Mouse (Mus musculus) megakaryocyte, embryonic 14.5 days (primary cell): ENCODE results near the gene Trim7. TPM values are rescaled to one million over a fixed set of nuclear protein-coding genes. Genes with fewer than 3 reads are reported as not detected.
"Not testable (repeated sequence)": the region's sequence is repeated elsewhere in the genome, so short reads cannot be mapped to it uniquely, and the experiment has no call there.

ENCODE experiments used
- H3K27me3 ChIP-seq: replicated peaks from 2 replicates; pipeline ENCODE3; 2012; ENCODE audit warnings: inconsistent platforms
- H3K36me3 ChIP-seq: replicated peaks from 2 replicates; pipeline ENCODE3; 2012; ENCODE audit warnings: low read length, inconsistent platforms, mixed read lengths
- H3K4me1 ChIP-seq: 2 replicates; pipeline ENCODE4 v1.6.1; 2012; ENCODE audit warnings: inconsistent platforms
- H3K4me3 ChIP-seq: replicated peaks from 2 replicates; pipeline ENCODE3; 2012; ENCODE audit warnings: moderate library complexity, mild to moderate bottlenecking, inconsistent platforms
- H3K9me3 ChIP-seq: 2 replicates; pipeline ENCODE4 v1.6.1; 2012; ENCODE audit warnings: inconsistent platforms
- FLI1 ChIP-seq: IDR thresholded peaks from 2 replicates; pipeline ENCODE4 v1.6.1; 2012; ENCODE audit warnings: low read length, inconsistent platforms, mixed read lengths
- GATA1 ChIP-seq: IDR thresholded peaks from 3 replicates; pipeline ENCODE4 v1.6.1; 2012; ENCODE audit warnings: mixed read lengths, low read length, inconsistent platforms, borderline replicate concordance
- polyA plus RNA-seq: library from polyadenylated mRNA; stranded (reverse); fragments of >175 nt; gene quantifications from 2 replicates; pipeline ENCODE4 v1.2.3, GENCODE M21; 2012; ENCODE audit warnings: low replicate concordance; ENCODE audit not compliant: insufficient read depth

Trim7 gene
- polyA plus RNA-seq, 1 experiment: 1.6 TPM

DNA sequence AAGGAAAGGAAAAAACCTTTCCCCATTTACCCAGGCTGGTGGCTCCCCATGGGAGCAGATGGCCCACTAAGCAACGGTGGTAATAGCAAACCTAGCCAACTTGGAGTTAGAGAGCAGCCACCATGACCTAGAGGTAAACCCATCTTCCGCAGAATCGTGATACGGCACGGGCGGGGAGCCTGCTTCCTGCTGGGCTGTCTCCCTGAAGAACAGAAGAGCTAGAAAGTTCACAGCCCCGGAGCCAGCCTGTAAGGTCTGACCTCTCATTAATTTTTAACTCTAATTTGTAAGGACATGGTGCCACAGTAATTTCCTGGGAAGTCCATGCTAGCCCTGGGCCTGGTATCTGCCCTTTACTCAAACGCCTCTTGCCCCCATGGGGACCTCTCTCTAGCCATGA, 35.0 kb upstream of the Trim7 start:
- TF ChIP-seq FLI1 (no peak), GATA1 (no peak)
- Histone ChIP-seq H3K36me3 (peaks cover 11% of the 10 kb centered on the region), H3K27me3 (no peaks in the 10 kb centered on the region), H3K9me3 (no peaks in the 10 kb centered on the region), H3K4me3 (no peak overlapping the region), H3K4me1 (peaks cover 45% of the 10 kb centered on the region)

DNA sequence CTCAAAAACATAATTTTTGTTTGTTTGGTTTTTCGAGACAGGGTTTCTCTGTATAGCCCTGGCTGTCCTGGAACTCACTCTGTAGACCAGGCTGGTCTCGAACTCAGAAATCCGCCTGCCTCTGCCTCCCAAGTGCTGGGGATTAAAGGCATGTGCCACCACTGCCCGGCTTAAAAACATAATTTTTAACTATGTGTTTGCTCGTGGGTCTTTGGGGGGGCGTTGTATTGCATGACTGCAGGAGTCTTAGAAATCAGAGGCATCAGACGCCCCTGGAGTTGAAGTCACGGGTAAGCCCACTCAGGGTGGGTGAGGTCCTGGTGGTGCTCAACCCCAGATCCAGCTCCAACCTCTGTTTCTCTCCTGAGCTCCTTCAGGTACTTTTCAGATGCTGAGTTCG, 34.0 kb upstream of the Trim7 start:
- H3K4me3 ChIP-seq, H3K9me3 ChIP-seq, H3K27me3 ChIP-seq: not testable (repeated sequence)
- Histone ChIP-seq H3K36me3 (peaks cover 11% of the 10 kb centered on the region), H3K4me1 (peaks cover 53% of the 10 kb centered on the region)

DNA sequence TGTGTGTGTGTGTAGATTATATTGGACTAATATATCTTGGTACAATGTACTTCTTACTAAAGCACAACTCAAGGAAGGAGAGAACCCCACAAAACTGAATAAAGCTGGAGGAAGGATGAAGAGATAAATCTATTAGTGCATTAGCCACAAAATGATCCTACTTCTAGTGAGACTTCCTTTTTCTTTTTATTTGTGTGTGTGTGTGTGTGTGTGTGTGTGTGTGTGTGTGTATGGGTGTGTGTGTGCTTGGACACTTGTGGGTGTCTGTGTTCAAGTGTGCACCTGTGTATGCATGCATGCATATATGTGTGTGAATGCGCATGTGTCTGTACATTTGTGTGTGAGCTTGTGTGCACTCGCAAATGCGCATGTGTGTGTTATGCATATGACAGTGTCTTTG, 32.8 kb upstream of the Trim7 start:
- no peak for TF ChIP-seq FLI1
- no peak for TF ChIP-seq GATA1
- Histone ChIP-seq H3K4me1 (peaks cover 59% of the 10 kb centered on the region), H3K27me3 (no peaks in the 10 kb centered on the region), H3K4me3 (peak overlapping the region; percentile 21), H3K9me3 (no peaks in the 10 kb centered on the region), H3K36me3 (peaks cover 11% of the 10 kb centered on the region)

DNA sequence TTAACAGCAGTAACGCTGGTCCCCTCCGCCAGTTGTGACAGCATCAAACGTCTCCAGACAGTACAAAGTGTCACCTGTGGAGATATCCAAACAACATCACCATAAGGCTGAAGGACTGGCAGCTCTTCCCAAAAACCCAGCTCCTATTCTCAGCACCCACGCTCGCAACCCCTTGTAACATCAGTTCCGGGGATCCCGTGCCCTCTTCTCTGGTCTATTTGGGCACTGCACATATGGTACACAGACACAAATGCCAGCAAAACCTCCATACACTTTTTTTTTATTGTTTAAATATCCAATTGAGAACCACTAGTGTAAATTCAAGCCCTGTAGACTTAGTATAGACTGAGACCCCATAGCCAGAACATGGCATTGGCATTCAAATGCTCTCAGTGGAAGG, 30.7 kb upstream of the Trim7 start:
- no peaks in the 10 kb centered on the region for H3K9me3 ChIP-seq
- H3K4me1 ChIP-seq: peaks cover 49% of the 10 kb centered on the region
- TF ChIP-seq FLI1: no peak
- TF ChIP-seq GATA1: no peak
- H3K27me3 ChIP-seq: no peaks in the 10 kb centered on the region
- H3K36me3 ChIP-seq: peaks cover 11% of the 10 kb centered on the region
- H3K4me3 ChIP-seq: no peak overlapping the region

DNA sequence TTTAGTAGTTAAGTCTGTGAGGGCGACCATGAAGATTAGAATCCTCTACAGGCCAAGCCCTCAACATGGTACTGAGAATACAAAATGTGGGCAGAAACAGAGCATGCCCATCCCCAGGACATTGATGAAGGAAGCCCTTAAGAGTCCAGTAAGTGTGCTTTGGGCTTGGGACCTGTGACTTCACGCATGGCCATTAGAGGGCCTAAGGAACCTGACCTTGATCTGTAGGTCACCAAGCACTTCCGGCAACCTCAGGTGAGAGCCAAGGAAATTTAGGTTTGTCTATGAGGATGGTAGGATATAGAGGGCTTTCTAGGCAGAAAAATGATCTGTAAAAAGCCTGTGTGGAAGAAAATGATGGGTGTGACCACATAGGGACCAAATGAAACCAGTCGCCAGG, 29.6 kb upstream of the Trim7 start:
- no peaks in the 10 kb centered on the region for H3K9me3 ChIP-seq
- peaks cover 43% of the 10 kb centered on the region for H3K4me1 ChIP-seq
- peaks cover 12% of the 10 kb centered on the region for H3K36me3 ChIP-seq
- no peaks in the 10 kb centered on the region for H3K27me3 ChIP-seq
- TF ChIP-seq GATA1 (no peak), FLI1 (no peak)
- no peak overlapping the region for H3K4me3 ChIP-seq

DNA sequence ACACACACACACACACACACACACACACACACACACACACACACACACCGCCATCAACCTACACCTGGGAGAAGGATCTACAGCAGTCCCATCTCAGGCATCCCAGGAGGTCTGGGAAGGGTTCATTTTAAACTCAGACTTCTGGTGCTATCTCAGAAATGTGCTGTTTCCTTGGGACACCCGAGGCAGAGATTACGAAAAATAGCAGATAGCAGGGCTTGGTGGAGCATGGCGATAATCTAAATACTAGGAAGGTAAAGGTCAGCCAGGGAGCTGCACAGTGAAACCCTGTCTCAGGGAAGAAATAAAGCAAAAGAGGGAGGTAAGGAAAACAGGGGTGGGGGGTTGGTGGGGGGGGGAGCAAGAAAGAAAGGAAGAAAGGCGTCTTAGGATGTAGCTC, 28.7 kb upstream of the Trim7 start:
- no peaks in the 10 kb centered on the region for H3K27me3 ChIP-seq
- H3K36me3 ChIP-seq: peaks cover 22% of the 10 kb centered on the region
- H3K4me1 ChIP-seq: peaks cover 53% of the 10 kb centered on the region
- no peaks in the 10 kb centered on the region for H3K9me3 ChIP-seq
- TF ChIP-seq GATA1 (no peak), FLI1 (no peak)
- H3K4me3 ChIP-seq: no peak overlapping the region

DNA sequence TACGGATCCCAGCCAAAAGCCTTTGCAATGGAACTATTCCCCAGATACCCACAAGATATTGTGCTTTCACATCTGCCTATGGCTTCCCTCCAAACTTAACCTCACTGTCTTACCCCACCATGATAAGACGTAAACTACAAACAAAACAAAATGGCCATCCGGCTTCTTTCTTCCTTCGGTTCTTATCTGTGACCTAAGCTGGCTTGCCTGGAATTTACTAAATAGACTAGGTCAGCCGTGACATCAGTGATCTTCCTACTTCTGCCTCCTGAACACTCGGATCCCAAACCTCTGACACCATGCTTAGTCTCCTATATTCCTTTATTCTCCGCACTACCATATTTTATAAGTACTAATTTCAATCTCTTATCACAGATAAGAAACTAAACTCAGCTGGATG, 27.6 kb upstream of the Trim7 start:
- H3K4me3 ChIP-seq: peak overlapping the region; percentile 93

DNA sequence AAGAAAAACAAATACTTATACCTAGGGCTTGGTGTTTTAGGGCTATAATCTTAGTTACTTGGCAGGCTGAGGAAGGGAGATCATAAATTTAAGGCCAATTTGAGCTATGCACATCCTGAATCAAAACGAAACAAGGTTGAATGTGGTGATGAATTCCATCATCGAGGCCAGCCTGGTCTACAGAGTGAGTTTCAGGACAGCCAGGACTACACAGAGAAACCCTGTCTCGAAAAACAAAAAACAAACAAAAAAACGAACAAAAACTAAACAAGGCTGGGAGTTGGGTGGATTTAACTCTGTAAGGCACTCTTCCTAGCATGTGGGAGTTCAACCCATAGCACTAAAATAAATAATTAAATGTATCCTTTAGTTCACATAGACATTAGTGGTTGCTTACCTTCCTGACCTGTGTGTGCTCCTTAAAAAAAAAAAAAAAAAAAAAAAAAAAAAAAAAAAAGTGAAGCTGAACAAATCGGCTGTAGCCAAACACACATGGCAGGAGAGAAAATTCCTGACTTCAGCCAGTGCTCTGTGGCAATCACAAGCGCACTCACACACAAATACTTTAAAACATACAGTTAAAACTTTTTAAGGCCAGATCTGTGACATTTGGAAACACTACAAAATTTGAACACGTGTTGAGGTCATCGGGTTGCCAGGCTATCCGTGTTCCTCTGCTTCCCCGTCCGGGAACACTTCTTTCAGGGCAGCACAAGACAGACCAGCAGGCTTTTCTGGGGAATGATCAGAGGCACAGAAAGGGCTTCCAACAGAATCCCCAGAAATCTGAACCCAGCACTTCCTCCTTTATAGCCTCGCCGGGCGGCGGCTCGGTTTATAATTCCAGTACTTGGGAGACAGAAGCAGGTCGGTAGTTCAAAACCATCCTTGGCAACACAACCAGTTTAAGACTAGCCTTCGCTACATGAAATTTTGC, 26.7 kb upstream of the Trim7 start:
- peaks cover 68% of the 10 kb centered on the region for H3K4me1 ChIP-seq
- no peaks in the 10 kb centered on the region for H3K27me3 ChIP-seq
- peaks cover 35% of the 10 kb centered on the region for H3K36me3 ChIP-seq
- no peaks in the 10 kb centered on the region for H3K9me3 ChIP-seq
- H3K4me3 ChIP-seq: peak overlapping the region; percentile 93
- TF ChIP-seq FLI1 (no peak), GATA1 (no peak)

More for the DNA sequence above, 27.6 kb upstream of the Trim7 start:
- no peak for TF ChIP-seq FLI1
- no peak for TF ChIP-seq GATA1
- Histone ChIP-seq H3K27me3 (no peaks in the 10 kb centered on the region), H3K4me1 (peaks cover 61% of the 10 kb centered on the region), H3K36me3 (peaks cover 31% of the 10 kb centered on the region), H3K9me3 (no peaks in the 10 kb centered on the region)

DNA sequence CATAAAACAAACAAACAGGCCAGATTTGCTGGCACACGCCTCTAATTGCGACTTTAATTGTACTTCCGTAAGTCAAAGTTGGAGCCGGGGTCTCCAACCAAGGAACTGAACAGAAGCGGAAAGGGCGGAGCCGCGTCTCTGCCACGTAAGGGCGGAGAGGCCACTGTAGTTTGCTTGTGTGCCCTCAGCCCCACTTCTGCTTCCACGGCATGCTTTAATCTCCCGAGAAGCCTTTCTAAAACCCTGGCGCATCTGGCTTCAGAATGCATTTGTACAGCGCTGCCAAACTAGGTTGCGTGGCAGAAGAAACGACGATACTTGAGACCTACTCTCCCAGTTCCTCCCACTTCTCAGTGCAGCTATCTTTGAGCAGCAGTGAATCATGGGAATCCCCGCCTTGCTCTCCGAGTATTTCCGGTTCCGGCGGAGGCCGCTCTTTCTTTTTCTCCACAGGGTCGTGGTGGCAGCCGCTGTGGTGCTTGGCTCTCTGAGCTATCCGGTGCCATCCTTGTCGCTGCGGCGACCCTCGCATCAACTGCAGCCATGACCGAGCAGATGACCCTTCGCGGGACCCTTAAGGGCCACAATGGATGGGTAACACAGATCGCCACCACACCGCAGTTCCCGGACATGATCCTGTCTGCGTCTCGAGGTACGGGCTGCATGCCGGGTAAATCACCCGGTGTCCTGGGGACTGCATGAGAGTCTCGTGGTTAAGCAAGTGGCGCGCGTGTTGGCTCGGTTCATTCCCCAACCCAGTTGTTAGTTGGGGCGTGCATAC, 25.8 kb upstream of the Trim7 start, which contains the start of gene Rack1:
Rack1 (plus strand) TSS at position 412 of the 781 bp plus-strand sequence.
- Histone ChIP-seq H3K4me3 (peak within 1 kb of the TSS; percentile 93), H3K27me3 (no peaks in the 10 kb centered on the region), H3K36me3 (peaks cover 39% of the 10 kb centered on the region), H3K9me3 (no peaks in the 10 kb centered on the region), H3K4me1 (peaks cover 71% of the 10 kb centered on the region)
- peak; percentile 61; the same call in 1 of the 2 replicates for TF ChIP-seq FLI1
- TF ChIP-seq GATA1: no peak

DNA sequence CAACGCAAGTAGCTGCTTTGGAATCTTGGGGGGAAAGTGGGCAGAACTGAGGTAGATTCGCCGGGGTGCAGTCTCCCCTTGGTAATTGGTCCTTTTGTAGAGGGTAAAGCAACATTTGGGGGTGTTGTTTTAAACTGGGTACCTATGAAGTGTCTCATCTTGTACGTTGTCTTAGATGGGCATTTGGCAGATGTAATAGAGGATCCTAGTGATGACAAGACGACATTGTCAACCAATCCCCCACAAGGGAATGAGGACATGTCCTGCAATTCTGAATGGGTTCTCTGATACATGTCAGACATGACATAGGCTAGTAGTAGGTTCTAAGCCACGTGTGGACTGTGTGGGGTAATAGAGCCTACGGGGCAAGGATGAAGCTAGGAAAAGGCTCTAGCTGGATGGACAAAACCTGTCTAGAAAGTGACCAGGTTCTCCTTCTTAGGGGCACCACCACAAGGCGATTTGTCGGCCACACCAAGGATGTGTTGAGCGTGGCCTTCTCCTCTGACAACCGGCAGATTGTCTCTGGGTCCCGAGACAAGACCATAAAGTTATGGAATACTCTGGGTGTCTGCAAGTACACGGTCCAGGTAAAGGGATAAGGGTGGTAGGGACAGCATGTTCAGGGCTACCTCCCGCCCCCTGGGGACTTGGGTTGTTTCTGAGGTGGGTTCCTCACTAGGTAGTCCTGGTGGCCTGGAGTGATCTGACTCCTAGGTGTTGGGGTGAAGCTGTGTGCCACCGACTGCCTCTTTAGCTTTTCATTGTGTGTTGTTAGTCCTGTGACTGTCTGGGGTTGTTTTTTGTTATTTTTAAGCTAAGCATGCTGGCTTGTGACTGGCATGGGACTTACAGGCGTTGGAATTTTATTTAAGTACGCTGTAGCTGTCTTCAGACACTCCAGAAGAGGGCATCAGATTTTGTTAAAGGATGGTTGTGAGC, 23.8 kb upstream of the Trim7 start:
- H3K36me3 ChIP-seq: peaks cover 58% of the 10 kb centered on the region

More for the DNA sequence above, 23.8 kb upstream of the Trim7 start:
- Histone ChIP-seq H3K27me3 (no peaks in the 10 kb centered on the region), H3K4me3 (peak overlapping the region; percentile 93), H3K4me1 (peaks cover 59% of the 10 kb centered on the region), H3K9me3 (no peaks in the 10 kb centered on the region)
- no peak for TF ChIP-seq FLI1
- no peak for TF ChIP-seq GATA1
